Mouse (Mus musculus): ENCODE measurements around the gene Wdr74.

Wdr74 gene

GRCm38 (mm10) chr19:8788521-8788920 lies 52.9 kb downstream of the Wdr74 start:
- intact Hi-C loops (cut with DNase I), result no loop called here

- intact Hi-C loops (cut with DNase I), result no loop called here
Observed at GRCm38 (mm10) chr19:8789171-8789570, 53.5 kb downstream of the Wdr74 start.

GRCm38 (mm10) chr19:8790171-8790570 lies 54.5 kb downstream of the Wdr74 start:
- intact Hi-C loops (cut with DNase I), result no loop called here

Small RNAs within 50 kb of the gene (microRNA-seq; reads per million reads assigned to microRNA genes)
- gene Mir6992, result 0 reads per million in 2 experiments
